In genomic region chr10:128413076-128413475, GRCm38 (mm10) we compare ENCODE assay signal across 11 mouse cellular contexts. TPM values are rescaled to one million over a fixed set of nuclear protein-coding genes. Genes with fewer than 3 reads are reported as not detected.
DNase-seq lines count a peak whose midpoint lies in the region; ATAC-seq and TF ChIP-seq lines count a peak whose summit lies in the region.
"Had no signal": no experiment of that assay in that cellular context is flagged by ENCODE, and none has a peak within 500 bp of the region (broad histone marks: within the 10 kb centered on the region; RNA-seq: fewer than 3 reads in every experiment).

No protein-coding gene starts in this region.

- DNase-seq in cerebellum, adult 18-20 months, result peak; percentile 36 to 49
- no peak for DNase-seq in cerebellum, adult 11-12 months
- DNase-seq in neural tube, embryonic 11.5 days (ENCODE audit: low spot score), result no peak
- DNase-seq in neural tube, embryonic 10.5 days (ENCODE audit: extremely low spot score, low spot score), result no peak
- DNase-seq in liver, embryonic 14.5 days (ENCODE audit: low read depth in 3 of 3, low spot score in 3 of 3), result no peak
- DNase-seq in stomach, postnatal 0 days (ENCODE audit: low spot score), result no peak
- DNase-seq in B cell, adult 2 months, result no peak
- no peak for DNase-seq in left cerebral cortex, postnatal 36 days (ENCODE audit: low spot score in 2 of 2)
- DNase-seq: cerebellum, postnatal 25 days; lung, postnatal 14 days; right cerebral cortex, postnatal 4 days had no signal

- H3K9ac ChIP-seq in neural tube, embryonic 11.5 days (ENCODE audit: low read length), result no peak overlapping the region
- H3K9ac ChIP-seq in liver, embryonic 14.5 days (replicated peaks), result no peak overlapping the region
- no peak overlapping the region for H3K9ac ChIP-seq in stomach, postnatal 0 days (ENCODE audit: low read length)

- no peak for TF ChIP-seq EP300 in liver, embryonic 14.5 days (IDR thresholded peaks at IDR 0.05; ENCODE audit: low read depth)
- TF ChIP-seq EP300 in stomach, postnatal 0 days (optimal IDR thresholded peaks at IDR 0.05), result no peak

- 75% methylated on average over 1 of the region's 1 CpGs for WGBS in neural tube, embryonic 11.5 days
- WGBS in liver, embryonic 14.5 days (ENCODE audit: insufficient replicate concordance), result 59% methylated on average over 1 of the region's 1 CpGs
- WGBS in stomach, postnatal 0 days, result 67% methylated on average over 1 of the region's 1 CpGs

- H3K27ac ChIP-seq in neural tube, embryonic 11.5 days (ENCODE audit: low read depth, low read length), result no peak overlapping the region
- no peak overlapping the region for H3K27ac ChIP-seq in liver, embryonic 14.5 days
- H3K27ac ChIP-seq in stomach, postnatal 0 days (replicated peaks), result no peak overlapping the region

- no peaks in the 10 kb centered on the region for H3K27me3 ChIP-seq in neural tube, embryonic 11.5 days (ENCODE audit: control insufficient read depth, insufficient read depth, low read length)
- no peaks in the 10 kb centered on the region for H3K27me3 ChIP-seq in liver, embryonic 14.5 days (ENCODE audit: control insufficient read depth, insufficient read depth, low read length)
- no peaks in the 10 kb centered on the region for H3K27me3 ChIP-seq in stomach, postnatal 0 days (ENCODE audit: control insufficient read depth, insufficient read depth, low read length)

- H3K4me2 ChIP-seq in neural tube, embryonic 11.5 days (ENCODE audit: low read depth), result 0 out of 2 replicates have a peak overlapping the region, but pooled peaks have one; percentile 91
- peak overlapping the region; percentile 86; the same call in 1 of the 2 replicates for H3K4me2 ChIP-seq in liver, embryonic 14.5 days (ENCODE audit: low read depth)
- H3K4me2 ChIP-seq in stomach, postnatal 0 days (replicated peaks; ENCODE audit: low read depth), result peak overlapping the region; percentile 87; the same call in 1 of the 2 replicates

- H3K36me3 ChIP-seq in neural tube, embryonic 11.5 days (ENCODE audit: control insufficient read depth, insufficient read depth, low read length), result peaks cover 9% of the 10 kb centered on the region; the same call in 1 of the 2 replicates
- no peaks in the 10 kb centered on the region for H3K36me3 ChIP-seq in liver, embryonic 14.5 days (replicated peaks; ENCODE audit: control insufficient read depth, insufficient read depth, low read depth)
- peaks cover 3% of the 10 kb centered on the region; the same call in 1 of the 2 replicates for H3K36me3 ChIP-seq in stomach, postnatal 0 days (ENCODE audit: control insufficient read depth, insufficient read depth, low read length)

- intact Hi-C loops in left cerebral cortex, postnatal 36 days (cut with DNase I), result no loop called here

- H3K4me1 ChIP-seq in neural tube, embryonic 11.5 days (ENCODE audit: control insufficient read depth, insufficient read depth, low read length), result peaks cover 22% of the 10 kb centered on the region
- peaks cover 8 to 24% of the 10 kb centered on the region in 2 experiments for H3K4me1 ChIP-seq in liver, embryonic 14.5 days (replicated peaks; ENCODE audit: control insufficient read depth in 2 of 2, insufficient read depth in 2 of 2, low read length in 1 of 2)
- H3K4me1 ChIP-seq in stomach, postnatal 0 days (replicated peaks; ENCODE audit: control insufficient read depth, insufficient read depth), result no peaks in the 10 kb centered on the region; the same call in 1 of the 2 replicates

- ATAC-seq in neural tube, embryonic 11.5 days (ENCODE audit: insufficient read depth, low FRiP score, low TSS enrichment), result no peak
- ATAC-seq in liver, embryonic 14.5 days (ENCODE audit: insufficient read depth), result no peak
- no peak for ATAC-seq in stomach, postnatal 0 days (ENCODE audit: low FRiP score, low TSS enrichment)

- no peak overlapping the region for H3K4me3 ChIP-seq in neural tube, embryonic 11.5 days (ENCODE audit: low read depth, low read length)
- no peak overlapping the region for H3K4me3 ChIP-seq in liver, embryonic 14.5 days (ENCODE audit: insufficient read depth in 1 of 2, low read depth in 2 of 2, low read length in 2 of 2)
- no peak overlapping the region for H3K4me3 ChIP-seq in stomach, postnatal 0 days (ENCODE audit: low read depth, low read length)

- no peaks in the 10 kb centered on the region for H3K9me3 ChIP-seq in neural tube, embryonic 11.5 days (ENCODE audit: control insufficient read depth, low read length)
- no peaks in the 10 kb centered on the region for H3K9me3 ChIP-seq in liver, embryonic 14.5 days (ENCODE audit: control insufficient read depth, low read length)
- no peaks in the 10 kb centered on the region for H3K9me3 ChIP-seq in stomach, postnatal 0 days (ENCODE audit: control insufficient read depth, low read length)

- TF ChIP-seq CTCF in liver, embryonic 14.5 days (IDR thresholded peaks at IDR 0.05; ENCODE audit: low read depth), result no peak
- no peak for TF ChIP-seq CTCF in stomach, postnatal 0 days (IDR thresholded peaks at IDR 0.05; ENCODE audit: low read depth)

RNA-seq across cellular contexts. Expression of gene Rnf41, which starts 1.6 kb away (rescaled TPM):
- polyA plus RNA-seq in neural tube, embryonic 11.5 days (2014; fragmentation: Nextera tagmentation; extraction: Ambion mirVana), result 43.5 and 46.8 TPM in 2 replicates
- polyA plus RNA-seq in liver, embryonic 14.5 days (2012; rRNA removed), result 5.0 and 5.9 TPM in 2 replicates
- polyA plus RNA-seq in liver, embryonic 14.5 days (2014; fragmentation: Nextera tagmentation; extraction: Ambion mirVana), result 4.8 and 6.2 TPM in 2 replicates
- polyA plus RNA-seq in stomach, postnatal 0 days (2015; fragmentation: Nextera tagmentation; extraction: Ambion mirVana), result 18.9 and 20.1 TPM in 2 replicates
- total RNA-seq in left cerebral cortex, postnatal 36 days (2021), result 10 to 100 TPM; 75.8 to 78.1 TPM

RNA-seq across cellular contexts. Expression of gene Nabp2, which starts 1.8 kb away (rescaled TPM):
- polyA plus RNA-seq in neural tube, embryonic 11.5 days (2014; fragmentation: Nextera tagmentation; extraction: Ambion mirVana), result 115 and 127 TPM in 2 replicates
- 24.2 and 25.4 TPM in 2 replicates for polyA plus RNA-seq in liver, embryonic 14.5 days (2012; rRNA removed)
- 45.4 and 48.7 TPM in 2 replicates for polyA plus RNA-seq in liver, embryonic 14.5 days (2014; fragmentation: Nextera tagmentation; extraction: Ambion mirVana)
- polyA plus RNA-seq in stomach, postnatal 0 days (2015; fragmentation: Nextera tagmentation; extraction: Ambion mirVana), result 53.5 and 54.4 TPM in 2 replicates
- total RNA-seq in left cerebral cortex, postnatal 36 days (2021), result 10 to 100 TPM; 88.8 to 91.6 TPM

RNA-seq across cellular contexts. Expression of gene Slc39a5, which starts 12.0 kb away (rescaled TPM):
- not detected in 2 replicates for polyA plus RNA-seq in neural tube, embryonic 11.5 days (2014; fragmentation: Nextera tagmentation; extraction: Ambion mirVana)
- 33.0 and 40.8 TPM in 2 replicates for polyA plus RNA-seq in liver, embryonic 14.5 days (2012; rRNA removed)
- 37.6 and 40.7 TPM in 2 replicates for polyA plus RNA-seq in liver, embryonic 14.5 days (2014; fragmentation: Nextera tagmentation; extraction: Ambion mirVana)
- 0.75 and 0.76 TPM in 2 replicates for polyA plus RNA-seq in stomach, postnatal 0 days (2015; fragmentation: Nextera tagmentation; extraction: Ambion mirVana)
- total RNA-seq in left cerebral cortex, postnatal 36 days (2021), result not detected

RNA-seq across cellular contexts. Expression of gene Ankrd52, which starts 36.2 kb away (rescaled TPM):
- polyA plus RNA-seq in neural tube, embryonic 11.5 days (2014; fragmentation: Nextera tagmentation; extraction: Ambion mirVana), result 9.5 and 10.4 TPM in 2 replicates
- polyA plus RNA-seq in liver, embryonic 14.5 days (2012; rRNA removed), result 7.4 and 7.7 TPM in 2 replicates
- 4.3 and 5.5 TPM in 2 replicates for polyA plus RNA-seq in liver, embryonic 14.5 days (2014; fragmentation: Nextera tagmentation; extraction: Ambion mirVana)
- 2.9 and 4.3 TPM in 2 replicates for polyA plus RNA-seq in stomach, postnatal 0 days (2015; fragmentation: Nextera tagmentation; extraction: Ambion mirVana)
- total RNA-seq in left cerebral cortex, postnatal 36 days (2021), result 10 to 100 TPM; 49.3 to 61.7 TPM

RNA-seq across cellular contexts. Expression of gene Coq10a, which starts 44.3 kb away (rescaled TPM):
- polyA plus RNA-seq in neural tube, embryonic 11.5 days (2014; fragmentation: Nextera tagmentation; extraction: Ambion mirVana), result 19.0 and 24.1 TPM in 2 replicates
- polyA plus RNA-seq in liver, embryonic 14.5 days (2012; rRNA removed), result 6.5 and 7.7 TPM in 2 replicates
- polyA plus RNA-seq in liver, embryonic 14.5 days (2014; fragmentation: Nextera tagmentation; extraction: Ambion mirVana), result 4.7 and 5.0 TPM in 2 replicates
- 12.9 and 13.8 TPM in 2 replicates for polyA plus RNA-seq in stomach, postnatal 0 days (2015; fragmentation: Nextera tagmentation; extraction: Ambion mirVana)
- total RNA-seq in left cerebral cortex, postnatal 36 days (2021), result 10 to 100 TPM; 62.0 to 63.2 TPM

Comparison
In these comparisons a context has a peak if more than half of its experiments do, and no peak if none do; other contexts are left out.
1. DNase-seq: peak in cerebellum, adult 18-20 months (2 of 2); none in cerebellum, adult 11-12 months (single experiment), neural tube, embryonic 11.5 days (single experiment), neural tube, embryonic 10.5 days (single experiment), liver, embryonic 14.5 days (0 of 3), stomach, postnatal 0 days (single experiment), B cell, adult 2 months (0 of 2) and left cerebral cortex, postnatal 36 days (0 of 2).
2. RNA of gene Slc39a5, which starts 12.0 kb away (polyA plus RNA-seq): 33.0 to 40.8 TPM in liver, embryonic 14.5 days; 0.75 to 0.76 TPM in stomach, postnatal 0 days and not detected in neural tube, embryonic 11.5 days; every median in the first group is over 10 times any median in the second.
3. Peak in every context shown above with its lines, with median percentiles within 50 percentile points of each other: H3K4me2 ChIP-seq.